Mouse (Mus musculus) kidney, adult 2 months (tissue): ENCODE measurements at regions not wholly inside any gene's neighbourhood (a gene's known extent, or its start where the extent isn't known, plus 50 kb on each side); places are given as distances from the start of the nearest gene placed in this dataset.
A peak's percentile ranks its signal among the peaks of the same experiment; 100 is the strongest.

Experiments
- DNase-seq: peaks from one replicate; pipeline ENCODE4 v3.0.0; 2021
- H3K27ac ChIP-seq: fragments of 200-500 bp; 2 replicates; pipeline ENCODE4 v1.5.1; 2012; ENCODE audit warnings: low read depth, low read length, control low read depth, inconsistent platforms; ENCODE audit not compliant: insufficient read depth
- H3K27me3 ChIP-seq: fragments of 200-500 bp; replicated peaks from 2 replicates; pipeline ENCODE4 v1.6.1; 2012; ENCODE audit warnings: mild to moderate bottlenecking, moderate library complexity, low read length, inconsistent platforms; ENCODE audit not compliant: control insufficient read depth, insufficient read depth
- H3K36me3 ChIP-seq: fragments of 200-500 bp; 2 replicates; pipeline ENCODE4 v1.6.1; 2012; ENCODE audit warnings: mild to moderate bottlenecking, moderate library complexity, low read length, inconsistent platforms; ENCODE audit not compliant: control insufficient read depth, insufficient read depth
- H3K4me1 ChIP-seq: fragments of 200-500 bp; 2 replicates; pipeline ENCODE4 v1.6.1; 2011; ENCODE audit warnings: low read length; ENCODE audit not compliant: control insufficient read depth, insufficient read depth
- H3K4me3 ChIP-seq: fragments of 200-500 bp; 2 replicates; pipeline ENCODE4 v1.5.1; 2011; ENCODE audit warnings: mild to moderate bottlenecking, low read depth, low read length, control low read depth; ENCODE audit not compliant: insufficient read depth
- CTCF ChIP-seq: fragments of 200-500 bp; conservative IDR thresholded peaks from 2 replicates; pipeline ENCODE4 v1.5.1; 2011; ENCODE audit warnings: low read depth, mild to moderate bottlenecking, control low read depth, low read length, moderate library complexity, mixed read lengths; ENCODE audit not compliant: insufficient read depth, insufficient read length
- POLR2A ChIP-seq: fragments of 200-500 bp; IDR thresholded peaks from one replicate; pipeline ENCODE4 v1.6.1; 2011; ENCODE audit warnings: low read depth, low read length, control low read depth
- WGBS: fragments of 180-500 bp; shearing (Covaris S2); methylation state at CpG from one replicate; pipeline ENCODE4 v1.1.7; 2018; 5-methylcytosine and 5-hydroxymethylcytosine counted together

DNA sequence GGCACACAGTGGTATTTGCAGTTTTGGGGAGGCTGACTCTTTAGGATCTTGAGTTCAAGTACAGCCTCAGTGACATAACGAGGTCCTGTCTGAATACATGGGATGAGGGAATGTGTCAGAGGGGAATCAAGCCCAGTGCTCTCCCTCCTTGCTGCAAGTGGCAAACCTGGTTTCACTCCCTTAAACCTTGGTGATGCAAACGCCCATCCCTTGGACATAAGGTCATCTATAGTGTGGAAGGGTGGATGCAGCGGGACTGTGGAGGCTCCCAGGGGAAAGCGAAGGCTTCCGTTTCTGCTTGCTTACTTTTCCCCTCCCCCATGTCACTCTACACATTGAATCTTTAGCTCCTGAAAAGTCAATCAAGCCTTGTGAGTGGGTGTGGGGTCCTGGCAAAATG lies 69.2 kb downstream of the Phlda1 start:
- no peak overlapping the region for H3K4me3 ChIP-seq
- H3K27me3 ChIP-seq: no peaks in the 10 kb centered on the region
- TF ChIP-seq POLR2A: no peak
- TF ChIP-seq CTCF: no peak
- DNase-seq: no peak
- H3K4me1 ChIP-seq: peaks cover 7% of the 10 kb centered on the region
- H3K27ac ChIP-seq: no peak overlapping the region
- WGBS: 85% methylated on average over 5 of the region's 5 CpGs
- H3K36me3 ChIP-seq: no peaks in the 10 kb centered on the region

DNA sequence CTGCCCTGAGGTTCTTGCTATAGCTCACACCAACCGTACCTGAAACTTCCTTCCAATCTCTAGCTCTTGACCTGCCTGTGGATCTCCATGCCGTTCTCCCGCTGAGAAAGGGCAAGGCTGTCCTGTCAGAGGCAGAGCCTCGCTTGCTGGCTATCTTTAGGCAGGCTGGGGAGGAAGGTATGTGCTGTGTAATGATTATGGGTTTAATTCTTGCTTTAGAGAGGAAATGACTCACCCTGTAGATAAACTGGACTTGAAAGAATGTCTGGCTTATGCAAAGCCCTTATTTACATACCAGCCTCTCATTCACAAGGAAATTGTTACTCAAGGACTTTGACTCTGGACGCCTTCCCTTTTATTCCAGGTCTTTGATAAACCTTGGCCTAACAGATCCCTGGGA lies 69.8 kb downstream of the Phlda1 start:
- Histone ChIP-seq H3K27ac (peak overlapping the region; percentile 40; the same call in 1 of the 2 replicates), H3K36me3 (no peaks in the 10 kb centered on the region), H3K4me3 (no peak overlapping the region), H3K4me1 (peaks cover 7% of the 10 kb centered on the region), H3K27me3 (no peaks in the 10 kb centered on the region)
- TF ChIP-seq POLR2A: no peak
- TF ChIP-seq CTCF: no peak
- DNase-seq: peak; percentile 36
- WGBS: 20% methylated on average over 5 of the region's 5 CpGs

DNA sequence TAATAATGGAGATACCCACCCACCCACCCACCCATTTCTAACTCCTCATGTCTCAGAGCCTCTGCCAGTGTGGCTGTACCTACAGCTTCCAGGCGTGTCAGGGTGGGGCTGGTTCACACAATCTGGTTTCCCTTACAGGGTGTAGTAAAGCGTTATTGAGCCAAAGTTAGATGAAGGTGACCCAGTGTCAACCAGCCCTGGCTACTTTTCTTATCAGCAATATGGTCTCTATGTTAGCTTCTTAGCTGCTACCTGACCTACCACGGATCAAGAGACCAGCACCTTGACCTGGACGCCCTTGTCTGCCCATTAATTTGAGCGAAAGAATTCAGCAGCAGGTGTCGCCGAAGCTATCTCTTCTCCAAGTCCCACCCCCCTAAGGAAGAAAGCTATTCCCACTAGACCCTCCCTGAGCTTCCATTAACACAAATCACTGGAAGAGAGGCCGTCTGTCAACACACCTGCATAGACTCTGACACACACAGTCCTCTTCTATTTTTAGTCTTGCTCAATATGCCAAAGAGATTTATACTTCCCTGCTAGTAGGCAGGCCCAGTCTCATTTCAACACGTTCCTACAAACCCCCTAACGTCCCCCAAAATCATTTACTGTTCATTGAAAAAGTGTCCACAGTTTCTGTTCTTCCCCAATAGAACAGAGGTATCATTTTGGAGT lies 70.4 kb downstream of the Phlda1 start:
- no peak for TF ChIP-seq POLR2A
- no peak for TF ChIP-seq CTCF
- Histone ChIP-seq H3K27me3 (no peaks in the 10 kb centered on the region), H3K36me3 (no peaks in the 10 kb centered on the region), H3K27ac (no peak overlapping the region), H3K4me3 (no peak overlapping the region), H3K4me1 (peaks cover 7% of the 10 kb centered on the region)
- WGBS: 72% methylated on average over 10 of the region's 10 CpGs
- no peak for DNase-seq

DNA sequence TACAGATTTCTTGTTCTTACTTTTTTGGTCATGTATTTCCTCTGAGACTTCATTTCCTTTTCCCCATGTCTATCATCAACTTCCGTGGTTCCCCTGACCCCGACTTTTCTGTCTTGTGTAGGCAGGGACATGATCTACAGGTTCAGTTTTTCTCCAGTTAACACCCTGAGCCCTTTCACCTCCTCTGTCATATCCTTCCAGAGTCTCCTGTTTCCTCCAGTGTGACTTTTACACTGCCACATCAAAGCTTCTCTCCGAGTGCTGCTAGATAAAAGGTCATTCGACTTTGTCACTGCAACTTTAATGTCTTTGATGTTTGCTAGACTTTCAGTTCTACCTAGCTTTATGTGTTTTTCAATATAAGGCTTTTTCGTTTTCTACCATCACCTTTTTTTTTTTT lies 72.5 kb downstream of the Phlda1 start:
- Histone ChIP-seq H3K4me1 (peaks cover 16% of the 10 kb centered on the region), H3K4me3 (no peak overlapping the region), H3K27me3 (no peaks in the 10 kb centered on the region), H3K36me3 (no peaks in the 10 kb centered on the region), H3K27ac (no peak overlapping the region)
- WGBS: 42% methylated on average over 5 of the region's 5 CpGs
- DNase-seq: peak; percentile 54
- TF ChIP-seq CTCF: no peak
- no peak for TF ChIP-seq POLR2A

GRCm38 (mm10) chr10:111579481-111579880 lies 73.4 kb downstream of the Phlda1 start:
- DNase-seq: no peak
- peaks cover 16% of the 10 kb centered on the region for H3K4me1 ChIP-seq
- WGBS: 50% methylated on average over 2 of the region's 2 CpGs
- no peaks in the 10 kb centered on the region for H3K27me3 ChIP-seq
- H3K27ac ChIP-seq: no peak overlapping the region
- H3K4me3 ChIP-seq: no peak overlapping the region
- no peak for TF ChIP-seq POLR2A
- TF ChIP-seq CTCF: no peak
- H3K36me3 ChIP-seq: no peaks in the 10 kb centered on the region

DNA sequence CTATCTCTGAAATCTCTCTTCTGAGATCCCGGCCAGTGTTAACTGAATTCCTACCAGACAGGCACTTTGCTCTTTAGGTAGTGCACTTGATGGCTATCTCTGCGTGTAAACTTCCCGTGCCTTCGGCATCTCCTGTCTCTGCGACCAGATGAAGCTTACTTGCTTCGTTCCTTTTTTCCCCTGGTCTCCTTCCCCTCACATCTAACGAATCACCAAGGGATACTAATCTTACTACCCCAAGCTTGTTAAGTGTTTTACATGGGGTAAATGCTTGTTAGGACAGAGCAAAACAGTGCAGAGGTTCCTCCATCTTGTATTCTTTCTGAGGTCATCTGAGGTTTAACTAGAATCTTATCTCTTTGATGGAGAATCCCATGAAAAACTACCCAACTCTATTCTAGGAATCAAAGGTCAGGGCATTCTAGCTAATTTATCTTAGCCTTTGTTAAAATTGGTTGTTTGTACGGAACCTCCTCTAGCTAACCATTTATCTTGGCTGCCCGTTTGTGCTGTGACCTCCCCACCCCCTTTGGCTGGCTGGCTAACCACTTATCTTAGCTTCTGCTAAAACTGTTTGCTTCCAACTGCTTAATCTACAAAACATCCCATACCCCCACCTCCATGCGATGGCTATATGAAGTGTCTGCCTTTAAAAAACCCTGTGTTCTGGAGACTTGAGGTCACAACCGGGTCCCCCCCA lies 74.5 kb downstream of the Phlda1 start:
- H3K4me1 ChIP-seq: peaks cover 16% of the 10 kb centered on the region
- no peaks in the 10 kb centered on the region for H3K36me3 ChIP-seq
- WGBS: 76% methylated on average over 11 of the region's 11 CpGs
- H3K27me3 ChIP-seq: no peaks in the 10 kb centered on the region
- TF ChIP-seq CTCF (no peak), POLR2A (no peak)
- H3K27ac ChIP-seq: no peak overlapping the region
- H3K4me3 ChIP-seq: no peak overlapping the region
- peak; percentile 86 for DNase-seq

DNA sequence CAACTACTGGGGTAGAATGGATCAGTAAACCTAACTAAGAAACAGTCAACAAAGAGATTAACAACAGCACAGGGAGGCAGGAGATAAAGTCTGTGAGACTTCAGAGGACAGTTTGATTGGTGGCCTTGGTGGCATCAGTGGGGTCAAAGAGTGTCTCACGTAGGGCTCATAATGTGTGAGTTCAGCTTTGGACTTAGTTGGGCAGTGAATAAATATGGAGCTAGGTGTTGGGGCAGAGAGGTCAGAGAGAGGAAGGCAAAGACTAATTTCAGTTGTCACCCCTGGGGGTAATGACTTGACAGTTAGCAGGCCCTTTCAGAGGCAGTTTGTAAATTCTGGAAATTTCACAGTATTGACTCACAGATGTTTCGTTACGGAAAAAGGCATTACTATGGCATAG lies 75.8 kb downstream of the Phlda1 start:
- 0 out of 2 replicates have a peak, but pooled peaks cover 8% of the 10 kb centered on the region for H3K4me1 ChIP-seq
- DNase-seq: no peak
- no peaks in the 10 kb centered on the region for H3K36me3 ChIP-seq
- no peak overlapping the region for H3K4me3 ChIP-seq
- H3K27me3 ChIP-seq: no peaks in the 10 kb centered on the region
- TF ChIP-seq POLR2A: no peak
- no peak for TF ChIP-seq CTCF
- 97% methylated on average over 3 of the region's 3 CpGs for WGBS
- H3K27ac ChIP-seq: no peak overlapping the region
